Mouse (Mus musculus): ENCODE data around the gene Mbnl1.

- TF ChIP-seq CTCF (conservative IDR thresholded peaks at IDR 0.05 in 1 of 2, IDR thresholded peaks at IDR 0.05 in 1 of 2; ENCODE audit: low read depth in 2 of 2, low read length in 2 of 2): no peak
- TF ChIP-seq MEF2A (IDR thresholded peaks at IDR 0.05; ENCODE audit: borderline replicate concordance, low read depth, low read length): no peak
- no peak for TF ChIP-seq SMC3 (IDR thresholded peaks at IDR 0.05; ENCODE audit: low read depth, low read length)
- no peak for TF ChIP-seq USF1 (IDR thresholded peaks at IDR 0.05; ENCODE audit: low read depth, low read length)
- TF ChIP-seq ELF1 (IDR thresholded peaks at IDR 0.05; ENCODE audit: low read depth, low read length): no peak
- TF ChIP-seq ZC3H11A (IDR thresholded peaks at IDR 0.05; ENCODE audit: low read depth, low read length): no peak
- TF ChIP-seq MAFK (IDR thresholded peaks at IDR 0.05; ENCODE audit: insufficient replicate concordance, low read length): no peak
- no peak for TF ChIP-seq GABPA (IDR thresholded peaks at IDR 0.05; ENCODE audit: insufficient replicate concordance, low read depth, low read length)
- TF ChIP-seq UBTF (IDR thresholded peaks at IDR 0.05; ENCODE audit: low read depth, low read length): no peak
Measured at GRCm38 (mm10) chr3:60574849-60575524, 102.4 kb downstream of the Mbnl1 start.

Measured in CH12.LX (cell line).